Mouse (Mus musculus): Measurements from ENCODE around the gene Fcgr4. TPM values are rescaled to one million over a fixed set of nuclear protein-coding genes. Genes with fewer than 3 reads are reported as not detected.

Gene Fcgr4
- polyA plus RNA-seq, 1 experiment: 1.5 TPM

GRCm38 (mm10) chr1:170989656-170990055 lies 29.1 kb upstream of the Fcgr4 start:
- no peak for DNase-seq
- Histone ChIP-seq H3K27me3 (ENCODE audit: control insufficient read depth, insufficient read depth, low read length) (no peaks in the 10 kb centered on the region), H3K27ac (ENCODE audit: control insufficient read depth, insufficient read depth, low read length) (no peak overlapping the region), H3K4me3 (ENCODE audit: control insufficient read depth, insufficient read depth, low read length) (no peak overlapping the region), H3K36me3 (ENCODE audit: control insufficient read depth, insufficient read depth, low read length) (no peaks in the 10 kb centered on the region), H3K4me1 (replicated peaks; ENCODE audit: control insufficient read depth, insufficient read depth, low read length) (no peaks in the 10 kb centered on the region)
- WGBS: 90% methylated on average over 9 of the region's 9 CpGs
- TF ChIP-seq CTCF (IDR thresholded peaks at IDR 0.05; ENCODE audit: borderline replicate concordance, control insufficient read depth, extremely low read depth, insufficient read depth, low read length, poor library complexity): no peak
- TF ChIP-seq POLR2A (IDR thresholded peaks at IDR 0.05; ENCODE audit: control insufficient read depth, extremely low read depth, insufficient read depth, low read length, poor library complexity): no peak

DNA sequence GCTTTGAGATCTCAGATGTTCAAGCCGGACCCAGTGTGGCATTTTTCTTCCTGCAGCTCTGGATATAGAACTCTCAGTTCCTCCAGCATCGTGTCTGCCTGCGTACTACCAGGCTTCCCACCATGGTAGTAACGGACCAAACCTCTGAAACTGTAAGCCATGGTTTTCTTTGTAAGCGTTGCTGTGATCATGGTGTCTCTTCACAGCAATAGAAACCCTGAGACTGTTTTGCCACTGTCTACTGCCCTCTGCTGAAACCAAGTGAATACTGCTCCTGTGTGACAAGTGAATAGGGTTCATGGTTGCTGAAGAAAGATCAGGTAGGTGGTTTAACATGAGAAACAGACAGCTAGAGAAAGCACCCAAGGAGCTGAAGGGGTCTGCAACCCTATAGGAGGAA lies 26.2 kb upstream of the Fcgr4 start:
- Histone ChIP-seq H3K27ac (ENCODE audit: control insufficient read depth, insufficient read depth, low read length) (no peak overlapping the region), H3K4me3 (ENCODE audit: control insufficient read depth, insufficient read depth, low read length) (no peak overlapping the region), H3K4me1 (replicated peaks; ENCODE audit: control insufficient read depth, insufficient read depth, low read length) (no peaks in the 10 kb centered on the region), H3K36me3 (ENCODE audit: control insufficient read depth, insufficient read depth, low read length) (no peaks in the 10 kb centered on the region), H3K27me3 (ENCODE audit: control insufficient read depth, insufficient read depth, low read length) (no peaks in the 10 kb centered on the region)
- peak; percentile 12 for DNase-seq
- 34% methylated on average over 5 of the region's 5 CpGs for WGBS
- TF ChIP-seq CTCF (IDR thresholded peaks at IDR 0.05; ENCODE audit: borderline replicate concordance, control insufficient read depth, extremely low read depth, insufficient read depth, low read length, poor library complexity) (no peak), POLR2A (IDR thresholded peaks at IDR 0.05; ENCODE audit: control insufficient read depth, extremely low read depth, insufficient read depth, low read length, poor library complexity) (no peak)

DNA sequence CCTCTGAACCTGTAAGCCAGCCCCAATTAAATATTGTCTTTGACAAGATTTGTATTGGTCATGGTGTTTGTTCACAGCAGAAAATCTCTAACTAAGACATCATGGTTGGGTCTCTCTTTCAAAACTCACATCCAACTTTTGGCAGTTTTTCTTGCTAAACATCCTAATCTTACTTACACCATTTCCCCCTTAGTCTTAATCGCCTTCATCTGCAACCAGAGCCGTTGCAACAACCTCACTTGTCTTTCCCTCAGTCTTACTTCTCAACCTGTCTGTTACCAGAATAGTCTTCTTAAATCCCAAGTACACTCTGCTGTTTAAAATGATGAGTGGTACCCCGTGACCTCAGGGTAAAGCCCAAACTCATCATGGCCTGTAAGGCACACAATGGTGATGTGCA lies 22.7 kb upstream of the Fcgr4 start:
- TF ChIP-seq POLR2A (IDR thresholded peaks at IDR 0.05; ENCODE audit: control insufficient read depth, extremely low read depth, insufficient read depth, low read length, poor library complexity): no peak
- H3K4me1 ChIP-seq (replicated peaks; ENCODE audit: control insufficient read depth, insufficient read depth, low read length): no peaks in the 10 kb centered on the region
- DNase-seq: no peak
- no peak overlapping the region for H3K27ac ChIP-seq (ENCODE audit: control insufficient read depth, insufficient read depth, low read length)
- H3K36me3 ChIP-seq (ENCODE audit: control insufficient read depth, insufficient read depth, low read length): no peaks in the 10 kb centered on the region
- H3K27me3 ChIP-seq (ENCODE audit: control insufficient read depth, insufficient read depth, low read length): no peaks in the 10 kb centered on the region
- no peak overlapping the region for H3K4me3 ChIP-seq (ENCODE audit: control insufficient read depth, insufficient read depth, low read length)
- WGBS: 90% methylated on average over 3 of the region's 3 CpGs

GRCm38 (mm10) chr1:170996753-170997152 lies 22.0 kb upstream of the Fcgr4 start:
- Histone ChIP-seq H3K27ac (ENCODE audit: control insufficient read depth, insufficient read depth, low read length) (no peak overlapping the region), H3K4me3 (ENCODE audit: control insufficient read depth, insufficient read depth, low read length) (no peak overlapping the region), H3K36me3 (ENCODE audit: control insufficient read depth, insufficient read depth, low read length) (no peaks in the 10 kb centered on the region), H3K27me3 (ENCODE audit: control insufficient read depth, insufficient read depth, low read length) (no peaks in the 10 kb centered on the region), H3K4me1 (replicated peaks; ENCODE audit: control insufficient read depth, insufficient read depth, low read length) (no peaks in the 10 kb centered on the region)
- TF ChIP-seq CTCF (IDR thresholded peaks at IDR 0.05; ENCODE audit: borderline replicate concordance, control insufficient read depth, extremely low read depth, insufficient read depth, low read length, poor library complexity) (0 out of 2 replicates have a peak, but pooled peaks have one; percentile 23), POLR2A (IDR thresholded peaks at IDR 0.05; ENCODE audit: control insufficient read depth, extremely low read depth, insufficient read depth, low read length, poor library complexity) (no peak)
- 53% methylated on average over 3 of the region's 3 CpGs for WGBS
- DNase-seq: peak; percentile 47

- no peaks in the 10 kb centered on the region for H3K4me1 ChIP-seq (replicated peaks; ENCODE audit: control insufficient read depth, insufficient read depth, low read length)
- no peak overlapping the region for H3K27ac ChIP-seq (ENCODE audit: control insufficient read depth, insufficient read depth, low read length)
- DNase-seq: peak; percentile 12
- 9% methylated on average over 21 of the region's 21 CpGs for WGBS
- peak overlapping the region; percentile 55 for H3K4me3 ChIP-seq (ENCODE audit: control insufficient read depth, insufficient read depth, low read length)
- no peaks in the 10 kb centered on the region for H3K27me3 ChIP-seq (ENCODE audit: control insufficient read depth, insufficient read depth, low read length)
- no peaks in the 10 kb centered on the region for H3K36me3 ChIP-seq (ENCODE audit: control insufficient read depth, insufficient read depth, low read length)
- TF ChIP-seq POLR2A (IDR thresholded peaks at IDR 0.05; ENCODE audit: control insufficient read depth, extremely low read depth, insufficient read depth, low read length, poor library complexity) (no peak), CTCF (IDR thresholded peaks at IDR 0.05; ENCODE audit: borderline replicate concordance, control insufficient read depth, extremely low read depth, insufficient read depth, low read length, poor library complexity) (no peak)
Measured at GRCm38 (mm10) chr1:170997756-170998655, 20.7 kb upstream of the Fcgr4 start.

DNA sequence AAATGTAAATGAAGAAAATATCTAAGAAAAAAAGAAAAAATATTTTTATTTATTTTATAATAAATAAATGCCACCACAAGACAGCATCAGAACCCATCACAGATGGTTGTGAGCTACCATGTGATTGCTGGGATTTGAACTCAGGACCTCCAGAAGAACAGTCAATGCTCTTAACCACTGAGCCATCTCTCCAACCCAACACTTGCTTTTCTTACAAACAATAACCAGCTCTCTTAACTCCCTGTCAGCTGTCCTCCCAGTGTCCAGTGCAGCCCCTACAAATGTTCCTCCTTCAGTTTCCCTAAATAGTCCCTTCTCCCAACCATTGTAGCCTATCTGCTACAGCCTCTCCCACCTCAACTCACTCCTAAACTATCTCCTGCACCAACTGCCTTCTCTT lies 18.9 kb upstream of the Fcgr4 start:
- no peak for DNase-seq
- Histone ChIP-seq H3K4me1 (replicated peaks; ENCODE audit: control insufficient read depth, insufficient read depth, low read length) (no peaks in the 10 kb centered on the region), H3K27ac (ENCODE audit: control insufficient read depth, insufficient read depth, low read length) (no peak overlapping the region), H3K4me3 (ENCODE audit: control insufficient read depth, insufficient read depth, low read length) (no peak overlapping the region), H3K36me3 (ENCODE audit: control insufficient read depth, insufficient read depth, low read length) (no peaks in the 10 kb centered on the region), H3K27me3 (ENCODE audit: control insufficient read depth, insufficient read depth, low read length) (no peaks in the 10 kb centered on the region)
- TF ChIP-seq POLR2A (IDR thresholded peaks at IDR 0.05; ENCODE audit: control insufficient read depth, extremely low read depth, insufficient read depth, low read length, poor library complexity) (no peak), CTCF (IDR thresholded peaks at IDR 0.05; ENCODE audit: borderline replicate concordance, control insufficient read depth, extremely low read depth, insufficient read depth, low read length, poor library complexity) (no peak)

Data from thymus, adult 2 months (tissue).